Mouse (Mus musculus): Measurements from ENCODE around the gene Ewsr1.

DNA sequence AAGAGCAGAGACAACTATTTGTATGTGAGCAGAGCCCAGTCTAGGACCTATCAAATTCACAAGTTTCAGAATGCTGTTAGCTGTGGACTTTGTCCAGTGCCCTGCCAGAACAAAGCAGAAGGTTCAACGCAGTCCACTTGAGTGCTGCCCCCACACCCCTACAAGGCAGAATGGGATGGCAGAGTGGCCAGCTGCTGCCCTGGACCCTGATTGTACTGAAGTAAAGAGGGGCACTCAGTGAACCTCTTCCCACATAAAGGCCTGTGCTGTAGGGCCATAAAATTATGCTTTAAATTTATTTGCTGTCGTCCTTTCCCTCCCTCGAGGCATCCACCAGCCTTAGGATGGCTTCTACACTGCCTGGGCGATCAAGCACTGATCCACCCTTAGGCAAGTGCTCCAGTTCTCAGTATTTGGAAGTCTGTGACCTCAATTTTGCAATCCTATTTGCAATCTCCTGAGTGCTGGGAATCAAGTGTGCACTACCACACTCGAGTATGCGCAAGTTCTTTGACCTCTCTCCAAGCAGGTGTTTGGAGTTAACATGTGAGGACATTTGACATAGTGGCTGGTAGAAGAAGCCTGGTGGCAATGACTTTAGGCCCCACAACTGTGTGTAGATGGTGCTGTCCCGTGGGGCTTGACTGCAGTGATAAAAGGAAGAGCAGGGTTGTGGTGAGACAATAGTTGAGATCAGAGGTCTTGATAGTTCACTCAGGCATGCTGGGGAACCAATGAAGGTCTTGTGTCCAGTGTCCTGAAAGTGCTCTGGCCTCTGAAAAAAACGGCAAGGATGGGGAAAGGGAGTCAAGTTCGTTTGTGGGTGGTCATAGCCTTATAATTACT, 30.7 kb downstream of the Ewsr1 start:
- TF ChIP-seq CTCF (conservative IDR thresholded peaks at IDR 0.05 in 1 of 2, IDR thresholded peaks at IDR 0.05 in 1 of 2; ENCODE audit: low read depth in 2 of 2, low read length in 2 of 2) = no peak
- no peak for TF ChIP-seq RCOR1 (conservative IDR thresholded peaks at IDR 0.05; ENCODE audit: low read depth, low read length)
- TF ChIP-seq MYC (IDR thresholded peaks at IDR 0.05; ENCODE audit: low read depth, low read length) = no peak
- no peak for TF ChIP-seq MAFK (IDR thresholded peaks at IDR 0.05; ENCODE audit: insufficient replicate concordance, low read length)
- TF ChIP-seq ZC3H11A (IDR thresholded peaks at IDR 0.05; ENCODE audit: low read depth, low read length) = no peak
- no peak for TF ChIP-seq TCF12 (IDR thresholded peaks at IDR 0.05; ENCODE audit: low read depth, low read length)
- TF ChIP-seq POLR2A (IDR thresholded peaks at IDR 0.05; ENCODE audit: low read depth, low read length) = peak; percentile 15; the same call in 1 of the 2 replicates
- TF ChIP-seq USF2 (conservative IDR thresholded peaks at IDR 0.05; ENCODE audit: low read depth, low read length) = no peak
- no peak for TF ChIP-seq MAZ (IDR thresholded peaks at IDR 0.05; ENCODE audit: low read depth, low read length)
- no peak for TF ChIP-seq ZKSCAN1 (IDR thresholded peaks at IDR 0.05; ENCODE audit: borderline replicate concordance, low read depth, low read length)
- TF ChIP-seq RAD21 (IDR thresholded peaks at IDR 0.05; ENCODE audit: low read depth, low read length) = no peak
